ENCODE assay signal across 7 mouse cellular contexts in the genomic region with DNA sequence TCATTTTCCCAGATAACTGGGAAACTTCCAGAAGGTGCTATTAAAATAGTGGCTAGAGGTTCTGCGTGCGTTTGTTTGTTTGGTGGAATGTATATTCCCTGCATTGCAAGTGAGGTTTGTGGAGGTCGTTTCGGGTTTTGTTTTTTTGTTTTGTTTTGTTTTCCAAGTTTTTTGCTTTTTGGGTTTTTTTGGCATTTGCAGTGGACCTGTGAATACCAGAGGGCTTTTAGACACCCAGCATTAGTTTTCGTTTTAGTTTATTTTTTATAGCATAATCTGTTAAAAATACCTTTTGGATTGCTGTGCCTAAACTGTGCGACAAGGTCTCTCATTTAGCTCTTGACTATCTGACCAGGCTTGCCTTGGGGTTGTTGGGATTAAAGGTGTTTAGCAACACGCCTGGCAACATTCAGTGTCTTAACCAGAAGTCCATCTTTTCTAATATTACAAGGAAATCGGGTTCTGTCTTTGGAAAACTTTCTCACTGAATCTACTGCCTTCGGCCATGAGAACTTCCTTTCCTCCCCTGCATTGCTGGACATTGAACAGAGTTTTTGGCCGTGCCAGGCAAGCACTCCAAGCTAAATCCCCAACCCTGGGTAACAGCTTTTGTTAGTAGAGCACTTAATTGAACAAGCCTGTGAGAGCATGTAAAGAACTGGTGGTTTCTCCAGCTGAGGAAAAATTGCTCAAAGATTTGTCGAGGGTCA. TPM values are rescaled to one million over a fixed set of nuclear protein-coding genes. Genes with fewer than 3 reads are reported as not detected.
DNase-seq lines count a peak whose midpoint lies in the region; ATAC-seq lines count a peak whose summit lies in the region.

No protein-coding gene starts in this region.

- ATAC-seq in megakaryocyte, adult 5-6 weeks (ENCODE audit: poor library complexity, severe bottlenecking): no peak
- ATAC-seq in forebrain, embryonic 12.5 days (ENCODE audit: low FRiP score): no peak
- no peak for ATAC-seq in liver, embryonic 11.5 days (replicated peaks; ENCODE audit: low FRiP score)
- ATAC-seq in stomach, embryonic 16.5 days (ENCODE audit: insufficient read depth, low FRiP score): no peak

- DNase-seq in liver, embryonic 11.5 days (ENCODE audit: low spot score): no peak
- DNase-seq in yolk sac, embryonic 10.5 days (ENCODE audit: low spot score): no peak
- DNase-seq in gastrocnemius, adult 18-20 months (ENCODE audit: low spot score): no peak

- peaks cover 70% of the 10 kb centered on the region for H3K4me1 ChIP-seq in megakaryocyte, embryonic 14.5 days
- peaks cover 15% of the 10 kb centered on the region for H3K4me1 ChIP-seq in forebrain, embryonic 12.5 days
- H3K4me1 ChIP-seq in liver, embryonic 11.5 days (replicated peaks; ENCODE audit: control insufficient read depth, insufficient read depth, low read length): peaks cover 19% of the 10 kb centered on the region
- peaks cover 15% of the 10 kb centered on the region for H3K4me1 ChIP-seq in stomach, embryonic 16.5 days (ENCODE audit: control insufficient read depth, insufficient read depth, low read length)

- no peaks in the 10 kb centered on the region for H3K27me3 ChIP-seq in megakaryocyte, embryonic 14.5 days (replicated peaks)
- peaks cover 14% of the 10 kb centered on the region for H3K27me3 ChIP-seq in forebrain, embryonic 12.5 days
- no peaks in the 10 kb centered on the region for H3K27me3 ChIP-seq in liver, embryonic 11.5 days (replicated peaks; ENCODE audit: control insufficient read depth, insufficient read depth, low read length)
- no peaks in the 10 kb centered on the region for H3K27me3 ChIP-seq in stomach, embryonic 16.5 days (ENCODE audit: control insufficient read depth, insufficient read depth, low read length)

- peaks cover 12% of the 10 kb centered on the region for H3K36me3 ChIP-seq in megakaryocyte, embryonic 14.5 days (replicated peaks; ENCODE audit: low read length)
- no peaks in the 10 kb centered on the region for H3K36me3 ChIP-seq in forebrain, embryonic 12.5 days (replicated peaks)
- peaks cover 7% of the 10 kb centered on the region; the same call in 1 of the 2 replicates for H3K36me3 ChIP-seq in liver, embryonic 11.5 days (ENCODE audit: control insufficient read depth, insufficient read depth, low read length)
- no peaks in the 10 kb centered on the region for H3K36me3 ChIP-seq in stomach, embryonic 16.5 days (ENCODE audit: control insufficient read depth, insufficient read depth, low read length)

- H3K4me3 ChIP-seq in megakaryocyte, embryonic 14.5 days (replicated peaks): peak overlapping the region; percentile 97
- H3K4me3 ChIP-seq in forebrain, embryonic 12.5 days (replicated peaks): peak overlapping the region; percentile 82
- peak overlapping the region; percentile 90 for H3K4me3 ChIP-seq in liver, embryonic 11.5 days (ENCODE audit: low read depth, low read length)
- peak overlapping the region; percentile 99 for H3K4me3 ChIP-seq in stomach, embryonic 16.5 days (replicated peaks; ENCODE audit: low read length)

- H3K4me2 ChIP-seq in forebrain, embryonic 12.5 days: peak overlapping the region; percentile 76
- H3K4me2 ChIP-seq in liver, embryonic 11.5 days: peak overlapping the region; percentile 91
- H3K4me2 ChIP-seq in stomach, embryonic 16.5 days (ENCODE audit: low read depth, low read length): peak overlapping the region; percentile 94

- 12% methylated on average over 11 of the region's 11 CpGs for WGBS in forebrain, embryonic 12.5 days
- 3% methylated on average over 11 of the region's 11 CpGs for WGBS in liver, embryonic 11.5 days
- 6% methylated on average over 11 of the region's 11 CpGs for WGBS in stomach, embryonic 16.5 days

- peak overlapping the region; percentile 94 for H3K9ac ChIP-seq in forebrain, embryonic 12.5 days
- peak overlapping the region; percentile 97 for H3K9ac ChIP-seq in liver, embryonic 11.5 days (ENCODE audit: low read depth, low read length)
- H3K9ac ChIP-seq in stomach, embryonic 16.5 days (ENCODE audit: low read length): peak overlapping the region; percentile 99

- no peaks in the 10 kb centered on the region for H3K9me3 ChIP-seq in megakaryocyte, embryonic 14.5 days
- no peaks in the 10 kb centered on the region for H3K9me3 ChIP-seq in forebrain, embryonic 12.5 days
- no peaks in the 10 kb centered on the region for H3K9me3 ChIP-seq in liver, embryonic 11.5 days (ENCODE audit: control insufficient read depth, low read length)
- H3K9me3 ChIP-seq in stomach, embryonic 16.5 days (replicated peaks; ENCODE audit: control insufficient read depth, low read length): no peaks in the 10 kb centered on the region

- no peak overlapping the region for H3K27ac ChIP-seq in forebrain, embryonic 12.5 days
- peak overlapping the region; percentile 94 for H3K27ac ChIP-seq in liver, embryonic 11.5 days (ENCODE audit: low read depth, low read length)
- peak overlapping the region; percentile 97 for H3K27ac ChIP-seq in stomach, embryonic 16.5 days (ENCODE audit: low read length)

RNA-seq across cellular contexts. Expression of a gene that starts 1.5 kb away (rescaled TPM):
- polyA plus RNA-seq in megakaryocyte, embryonic 14.5 days (2012; ENCODE audit: insufficient read depth, low replicate concordance): 18.2 and 102 TPM in 2 replicates
- 78.2 and 82.3 TPM in 2 replicates for total RNA-seq in megakaryocyte, adult 5-6 weeks (2015)
- 199 and 204 TPM in 2 replicates for total RNA-seq in megakaryocyte, adult 5-6 weeks (2017)
- 109 TPM in 2 replicates for polyA plus RNA-seq in forebrain, embryonic 12.5 days (2016; fragmentation: Nextera tagmentation; extraction: Ambion mirVana)
- 154 and 162 TPM in 2 replicates for polyA plus RNA-seq in liver, embryonic 11.5 days (2014; fragmentation: Nextera tagmentation; extraction: Ambion mirVana)
- 108 and 122 TPM in 2 replicates for polyA plus RNA-seq in stomach, embryonic 16.5 days (2015; fragmentation: Nextera tagmentation; extraction: Ambion mirVana)
- 100 to 1,000 TPM; 224 to 227 TPM for total RNA-seq in gastrocnemius, adult 18-20 months (2021)

RNA-seq across cellular contexts. Expression of a gene that starts 25.2 kb away (rescaled TPM):
- polyA plus RNA-seq in megakaryocyte, embryonic 14.5 days (2012; ENCODE audit: insufficient read depth, low replicate concordance): 0.43 TPM in 1 of 2 replicates, not detected in the other
- total RNA-seq in megakaryocyte, adult 5-6 weeks (2015): 0.32 and 1.9 TPM in 2 replicates
- 0.07 TPM in 1 of 2 replicates, not detected in the other for total RNA-seq in megakaryocyte, adult 5-6 weeks (2017)
- 7.9 and 8.2 TPM in 2 replicates for polyA plus RNA-seq in forebrain, embryonic 12.5 days (2016; fragmentation: Nextera tagmentation; extraction: Ambion mirVana)
- 13.2 and 17.8 TPM in 2 replicates for polyA plus RNA-seq in liver, embryonic 11.5 days (2014; fragmentation: Nextera tagmentation; extraction: Ambion mirVana)
- 41.2 and 43.0 TPM in 2 replicates for polyA plus RNA-seq in stomach, embryonic 16.5 days (2015; fragmentation: Nextera tagmentation; extraction: Ambion mirVana)
- total RNA-seq in gastrocnemius, adult 18-20 months (2021): 10 to 100 TPM; 31.3 to 31.6 TPM

RNA-seq across cellular contexts. Expression of a gene that starts 47.1 kb away (rescaled TPM):
- 0.06 TPM in 1 of 2 replicates, not detected in the other for polyA plus RNA-seq in megakaryocyte, embryonic 14.5 days (2012; ENCODE audit: insufficient read depth, low replicate concordance)
- total RNA-seq in megakaryocyte, adult 5-6 weeks (2015): 0.22 and 0.23 TPM in 2 replicates
- 0.89 and 1.7 TPM in 2 replicates for total RNA-seq in megakaryocyte, adult 5-6 weeks (2017)
- polyA plus RNA-seq in forebrain, embryonic 12.5 days (2016; fragmentation: Nextera tagmentation; extraction: Ambion mirVana): 9.4 and 13.6 TPM in 2 replicates
- 110 and 113 TPM in 2 replicates for polyA plus RNA-seq in liver, embryonic 11.5 days (2014; fragmentation: Nextera tagmentation; extraction: Ambion mirVana)
- 550 and 609 TPM in 2 replicates for polyA plus RNA-seq in stomach, embryonic 16.5 days (2015; fragmentation: Nextera tagmentation; extraction: Ambion mirVana)
- 1 to 10 TPM in 1 of 2 experiments, under 1 TPM in 1; 0.48 to 1.1 TPM for total RNA-seq in gastrocnemius, adult 18-20 months (2021)
